Mouse (Mus musculus): ENCODE results near the gene Fam219a. TPM values are rescaled to one million over a fixed set of nuclear protein-coding genes. Genes with fewer than 3 reads are reported as not detected.
A peak's percentile ranks its signal among the peaks of the same experiment; 100 is the strongest.

Gene Fam219a
- total RNA-seq, 2 experiments from 2014 or later, result 19.3 to 20.4 TPM

DNA sequence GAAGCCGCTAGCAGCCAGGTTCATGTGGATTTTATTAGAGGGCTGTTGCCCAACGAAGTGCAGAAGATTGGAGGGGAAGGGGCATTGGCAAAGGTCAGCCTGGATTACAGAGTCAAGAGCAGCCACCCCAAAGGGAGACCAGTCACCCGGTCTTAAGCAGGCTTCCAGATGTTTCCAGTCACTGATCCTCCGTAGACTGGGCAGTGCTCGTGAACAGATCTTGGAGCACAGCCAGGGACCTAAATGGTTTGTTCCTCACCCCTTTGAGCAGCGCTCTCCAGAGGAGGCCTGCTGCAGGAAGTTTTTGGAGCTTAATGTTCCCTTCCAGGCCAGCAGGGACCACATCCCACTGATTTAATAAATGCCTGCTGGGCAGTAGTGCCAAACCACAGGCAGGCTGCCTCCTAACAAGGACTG is 87.7 kb downstream of the Fam219a start:
- intact Hi-C loops (cut with DNase I), result no loop called here
- DNase-seq, result peak; percentile 54 to 74

DNA sequence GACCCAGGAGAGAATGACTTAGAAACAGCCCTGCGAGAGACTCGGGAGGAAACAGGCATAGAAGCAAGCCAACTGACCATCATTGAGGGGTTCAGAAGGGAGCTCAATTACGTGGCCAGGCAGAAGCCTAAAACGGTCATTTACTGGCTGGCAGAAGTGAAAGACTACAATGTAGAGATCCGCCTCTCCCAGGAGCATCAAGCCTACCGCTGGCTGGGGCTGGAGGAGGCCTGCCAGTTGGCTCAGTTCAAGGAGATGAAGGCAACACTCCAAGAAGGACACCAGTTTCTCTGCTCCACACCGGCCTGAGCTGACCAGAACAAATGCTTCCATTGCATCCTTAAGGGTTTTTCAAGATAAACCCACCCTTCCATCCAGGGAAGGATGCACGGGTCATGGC is 89.1 kb downstream of the Fam219a start:
- intact Hi-C loops (cut with DNase I), result no loop called here
- peak; percentile 75 to 78 for DNase-seq

GRCm38 (mm10) chr4:41479456-41479804 is 89.9 kb downstream of the Fam219a start:
- intact Hi-C loops (cut with DNase I), result loop anchor here (5.0 kb wide), 1 partner anchor 133 kb away; no protein-coding TSS in a partner anchor
- peak in 1 of 2 experiments; percentile 14 for DNase-seq

GRCm38 (mm10) chr4:41478751-41479455 is 90.4 kb downstream of the Fam219a start:
- intact Hi-C loops (cut with DNase I), result loop anchor here (5.0 kb wide), 1 partner anchor 133 kb away; no protein-coding TSS in a partner anchor

GRCm38 (mm10) chr4:41477648-41478160 is 91.6 kb downstream of the Fam219a start:
- intact Hi-C loops (cut with DNase I), result loop anchor here (5.0 kb wide), 1 partner anchor 135 kb away; no protein-coding TSS in a partner anchor
- DNase-seq, result peak in 1 of 2 experiments; percentile 17

More at GRCm38 (mm10) chr4:41478751-41479455, 90.4 kb downstream of the Fam219a start:
- no peak for DNase-seq

- intact Hi-C loops (cut with DNase I), result loop anchor here (5.0 kb wide), 1 partner anchor 176 kb away; no protein-coding TSS in a partner anchor
- no peak for DNase-seq
Measured at GRCm38 (mm10) chr4:41471384-41471689, 98.0 kb downstream of the Fam219a start.

DNA sequence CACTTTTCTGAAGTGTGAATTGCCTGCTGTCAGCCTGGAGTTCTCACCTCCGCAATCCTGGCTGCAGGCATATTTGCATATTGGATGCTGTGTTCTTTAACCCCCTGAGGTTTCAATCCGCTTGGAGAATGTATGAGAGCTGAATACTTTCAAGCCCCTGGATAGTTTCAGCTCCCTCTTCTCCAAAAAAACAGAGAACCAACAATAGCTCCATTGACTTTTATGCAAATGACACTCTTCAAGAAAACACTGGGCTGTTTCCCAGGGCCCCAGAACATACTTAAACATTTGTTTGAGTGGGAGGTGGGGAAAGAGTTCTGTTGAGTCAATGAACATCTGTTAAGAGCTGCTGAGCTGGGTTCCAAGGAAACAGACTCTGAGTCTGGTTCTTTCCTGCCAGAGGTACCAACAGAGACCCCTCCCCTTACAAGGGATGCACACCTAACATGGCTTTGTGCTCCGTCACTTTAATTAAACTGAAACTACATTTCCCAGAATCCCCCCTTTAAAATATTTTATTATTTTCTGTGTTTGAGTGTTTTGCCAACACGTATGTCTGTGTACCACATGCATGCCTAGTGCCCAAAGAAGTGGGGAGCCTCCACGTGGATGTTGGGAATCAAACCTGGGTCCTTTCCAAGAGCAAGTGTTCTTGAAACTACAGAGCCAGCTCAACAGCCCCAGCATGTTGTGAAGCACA is 98.5 kb downstream of the Fam219a start:
- intact Hi-C loops (cut with DNase I), result loop anchor here (5.0 kb wide), 1 partner anchor 176 kb away; no protein-coding TSS in a partner anchor

GRCm38 (mm10) chr4:41470051-41470683 is 99.2 kb downstream of the Fam219a start:
- intact Hi-C loops (cut with DNase I), result loop anchor here (5.0 kb wide), 1 partner anchor 177 kb away; no protein-coding TSS in a partner anchor
- no peak for DNase-seq

More for the DNA sequence above, 98.5 kb downstream of the Fam219a start:
- no peak for DNase-seq

GRCm38 (mm10) chr4:41469199-41469598 is 100.1 kb downstream of the Fam219a start:
- no peak for DNase-seq
- intact Hi-C loops (cut with DNase I), result loop anchor here (2.0 to 5.0 kb wide), 3 partner anchors 36 to 243 kb away; partner anchors contain the start of gene Rpp25l

DNA sequence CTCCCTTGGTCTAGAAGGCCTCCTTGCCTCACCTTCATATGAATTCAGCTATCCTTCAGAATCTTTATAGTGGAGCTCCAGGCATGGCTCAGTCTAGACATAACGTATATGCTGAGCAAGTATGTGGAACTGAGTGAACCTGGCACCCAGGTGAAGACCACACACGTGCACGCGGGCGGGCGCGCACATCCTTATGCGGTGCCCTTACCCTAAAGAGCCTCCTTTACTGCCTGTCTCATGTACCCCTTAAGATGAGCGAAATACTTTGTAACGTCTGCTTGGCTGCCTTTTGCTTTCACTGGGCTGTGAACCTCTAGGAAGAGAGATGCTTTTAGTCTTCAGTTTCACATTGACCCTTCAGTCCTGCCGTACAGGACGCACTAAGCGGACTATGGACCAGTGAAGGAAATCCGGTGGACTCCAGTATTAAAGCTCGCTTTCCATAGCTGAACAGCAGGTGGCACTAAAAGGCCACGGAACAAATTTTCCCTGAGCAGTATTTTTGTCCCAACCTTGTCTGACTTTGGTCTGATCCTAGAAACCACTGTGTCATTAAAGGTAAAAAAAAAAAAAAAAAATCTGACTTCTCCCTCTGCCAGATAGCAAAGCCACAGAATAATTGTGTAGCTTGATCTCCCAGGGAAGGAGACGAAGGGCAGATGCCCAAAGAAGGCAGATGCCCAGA is 100.8 kb downstream of the Fam219a start:
- DNase-seq, result peak; percentile 30 to 31
- intact Hi-C loops (cut with DNase I), result loop anchor here (2.0 to 5.0 kb wide), 3 partner anchors 36 to 244 kb away; partner anchors contain the start of gene Rpp25l

Other genes starting within 250 kb of the Fam219a start
- 10 to 100 TPM; 33.9 to 35.5 TPM for gene Ubap1, start 220.5 kb downstream of the Fam219a start, total RNA-seq (2021)
- under 1 TPM; 0.31 to 0.35 TPM for gene Kif24, start 104.7 kb downstream of the Fam219a start, total RNA-seq (2021)
- gene Nudt2, start 104.4 kb downstream of the Fam219a start, total RNA-seq (2021), result 10 to 100 TPM; 21.9 to 22.4 TPM
- 10 to 100 TPM; 66.0 to 66.5 TPM for gene AI464131, start 66.5 kb downstream of the Fam219a start, total RNA-seq (2021)
- under 1 TPM in 1 of 2 experiments, not detected in 1; 0.37 TPM for gene 1110017D15Rik, start 52.2 kb downstream of the Fam219a start, total RNA-seq (2021)
- not detected for gene Dnaic1, start 237 bp upstream of the Fam219a start, total RNA-seq (2021)
- gene Enho, start 70.8 kb upstream of the Fam219a start, total RNA-seq (2021), result 10 to 100 TPM; 10.3 to 10.9 TPM
- gene Cntfr, start 127.6 kb upstream of the Fam219a start, total RNA-seq (2021), result 10 to 100 TPM; 24.8 to 31.1 TPM
- 10 to 100 TPM; 30.8 to 41.2 TPM for gene Il11ra1, start 130.5 kb upstream of the Fam219a start, total RNA-seq (2021)
- 10 to 100 TPM; 46.8 to 50.0 TPM for gene Rpp25l, start 144.0 kb upstream of the Fam219a start, total RNA-seq (2021)
- gene Dctn3, start 153.6 kb upstream of the Fam219a start, total RNA-seq (2021), result 10 to 100 TPM; 40.9 to 41.9 TPM
- gene Arid3c, start 161.6 kb upstream of the Fam219a start, total RNA-seq (2021), result not detected
- 10 to 100 TPM; 27.5 to 36.7 TPM for gene Galt, start 185.7 kb upstream of the Fam219a start, total RNA-seq (2021)
- 1 to 10 TPM; 7.2 to 8.8 TPM for gene Sigmar1, start 186.6 kb upstream of the Fam219a start, total RNA-seq (2021)
- gene Ccl27a, start 204.7 kb upstream of the Fam219a start, total RNA-seq (2021), result 10 to 100 TPM; 18.5 to 19.1 TPM

All from gastrocnemius, postnatal 36 days (tissue).